Mouse (Mus musculus): Measurements from ENCODE around the gene Serf2.

The Serf2 gene

GRCm38 (mm10) chr2:121448739-121449535 is at the start of gene Serf2:
Gene Serf2, plus strand, starts transcription at chr2:121449195.
- DNase-seq (ENCODE audit: low spot score) = peak; percentile 100

- DNase-seq (ENCODE audit: low spot score) = no peak
These were observed 45.7 kb upstream of the Serf2 start for GRCm38 (mm10) chr2:121403296-121403695.

DNA sequence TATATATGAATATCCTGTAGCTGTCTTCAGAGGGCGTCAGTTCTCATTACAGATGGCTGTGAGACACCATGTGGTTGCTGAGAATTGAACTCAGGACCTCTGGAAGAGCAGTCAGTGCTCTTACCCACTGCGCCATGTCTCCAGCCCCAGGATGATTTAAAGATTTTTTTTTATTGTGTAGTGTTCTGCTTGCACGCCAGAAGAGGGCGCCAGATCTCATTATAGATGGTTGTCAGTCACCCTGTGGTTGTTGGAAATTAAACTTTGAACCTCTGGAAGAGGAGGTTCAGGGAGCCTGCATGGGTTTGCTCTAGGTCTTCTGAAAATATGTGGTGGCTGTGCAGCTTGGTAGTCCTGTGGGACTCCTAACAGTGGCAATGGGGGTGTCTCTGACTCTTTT is 40.8 kb upstream of the Serf2 start:
- peak; percentile 14 for DNase-seq (ENCODE audit: low spot score)

GRCm38 (mm10) chr2:121412843-121413386 is 36.1 kb upstream of the Serf2 start:
- peak; percentile 6 for DNase-seq (ENCODE audit: low spot score)

DNA sequence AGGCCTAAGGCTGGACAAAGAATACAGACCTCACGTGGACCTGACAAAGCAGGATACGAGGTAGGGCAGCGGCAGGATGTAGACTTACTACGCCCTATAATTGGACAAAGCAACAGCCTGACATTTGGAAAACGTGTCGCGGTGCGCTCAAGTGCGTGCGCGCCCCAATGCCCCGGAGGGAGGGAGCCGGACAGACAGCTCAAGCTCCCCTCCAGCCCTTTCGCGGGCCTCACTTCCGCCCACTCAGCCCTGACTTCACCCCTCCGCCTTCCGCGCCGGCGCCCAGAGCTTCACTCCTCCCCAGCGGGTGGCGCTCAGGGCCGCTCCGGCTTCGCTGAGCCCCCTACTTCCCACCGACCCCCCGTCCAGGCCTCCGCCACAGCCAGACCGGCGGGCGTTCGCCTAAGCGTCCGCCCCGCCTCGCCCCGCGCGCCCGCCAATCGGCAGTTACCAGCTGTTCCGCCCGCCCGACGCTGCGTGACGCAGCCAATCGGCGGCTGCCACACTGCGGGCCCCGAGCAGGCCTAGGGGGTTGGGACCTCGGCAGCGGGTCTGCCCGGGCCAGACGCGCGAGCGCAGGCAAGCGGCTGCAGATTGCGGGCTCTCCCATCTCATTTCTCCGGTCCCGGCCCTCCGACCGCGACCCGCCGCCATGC is 35.5 kb upstream of the Serf2 start, which contains the start of the genes Pdia3 and Catsper2:
Gene Pdia3 (plus strand): TSS at position 389 of the 656 bp plus-strand sequence.
Gene Catsper2 (minus strand): TSS at position 406 of the 656 bp plus-strand sequence.
- peak; percentile 96 for DNase-seq (ENCODE audit: low spot score)

DNA sequence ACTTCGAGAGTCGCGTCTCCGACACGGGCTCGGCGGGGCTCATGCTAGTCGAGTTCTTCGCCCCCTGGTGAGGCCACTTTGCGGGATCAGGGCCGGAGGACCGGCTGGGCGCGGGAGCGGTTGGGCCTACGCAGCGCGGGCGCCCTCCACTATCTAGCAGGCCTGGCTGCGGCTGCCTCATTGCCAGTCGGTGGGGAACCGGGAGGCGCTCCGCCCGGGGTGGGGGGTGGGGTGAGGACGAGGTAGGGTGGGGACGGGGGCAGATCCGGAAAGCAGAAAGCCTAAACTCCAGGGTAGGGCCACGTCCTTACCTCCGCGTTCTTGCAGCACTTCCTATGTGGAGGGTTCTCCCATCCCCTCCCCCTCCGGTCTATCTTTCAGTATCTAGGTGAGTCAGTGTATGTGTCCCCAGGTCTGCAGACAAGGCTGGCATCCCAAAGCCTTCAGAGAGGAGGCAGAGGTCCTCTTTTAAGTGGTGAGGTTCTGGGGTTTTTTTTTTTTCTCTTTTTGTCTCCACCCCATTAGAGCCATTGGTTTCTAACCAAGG is 34.8 kb upstream of the Serf2 start:
- peak; percentile 54 for DNase-seq (ENCODE audit: low spot score)

- no peak for DNase-seq (ENCODE audit: low spot score)
These were observed 33.9 kb upstream of the Serf2 start for GRCm38 (mm10) chr2:121415103-121415502.

DNA sequence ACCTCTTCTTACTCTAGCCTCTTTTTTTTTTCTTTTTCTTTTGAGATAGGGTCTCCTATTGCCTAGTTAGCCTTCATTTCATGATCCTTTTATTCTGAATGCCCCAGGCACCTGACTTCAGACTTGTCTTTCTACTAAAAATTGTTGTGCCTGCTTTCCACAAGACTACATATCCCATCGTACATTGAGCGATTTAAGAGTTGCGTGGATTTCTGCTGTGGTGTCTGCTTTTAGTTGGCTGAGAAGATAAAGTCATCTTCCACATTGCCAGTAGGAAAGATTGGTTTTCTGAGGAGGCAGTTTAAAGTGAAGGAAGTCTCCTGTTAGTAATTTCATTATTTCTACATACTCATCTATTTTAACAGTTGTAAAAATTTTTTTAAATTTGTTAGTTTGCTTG is 33.4 kb upstream of the Serf2 start:
- DNase-seq (ENCODE audit: low spot score) = no peak

- DNase-seq (ENCODE audit: low spot score) = no peak
These were observed 32.6 kb upstream of the Serf2 start for GRCm38 (mm10) chr2:121416356-121416755.

GRCm38 (mm10) chr2:121418476-121418875 is 30.5 kb upstream of the Serf2 start:
- DNase-seq (ENCODE audit: low spot score) = no peak

- no peak for DNase-seq (ENCODE audit: low spot score)
These were observed 25.8 kb upstream of the Serf2 start for GRCm38 (mm10) chr2:121423166-121423565.

GRCm38 (mm10) chr2:121425890-121426289 is 23.1 kb upstream of the Serf2 start:
- DNase-seq (ENCODE audit: low spot score) = no peak

DNA sequence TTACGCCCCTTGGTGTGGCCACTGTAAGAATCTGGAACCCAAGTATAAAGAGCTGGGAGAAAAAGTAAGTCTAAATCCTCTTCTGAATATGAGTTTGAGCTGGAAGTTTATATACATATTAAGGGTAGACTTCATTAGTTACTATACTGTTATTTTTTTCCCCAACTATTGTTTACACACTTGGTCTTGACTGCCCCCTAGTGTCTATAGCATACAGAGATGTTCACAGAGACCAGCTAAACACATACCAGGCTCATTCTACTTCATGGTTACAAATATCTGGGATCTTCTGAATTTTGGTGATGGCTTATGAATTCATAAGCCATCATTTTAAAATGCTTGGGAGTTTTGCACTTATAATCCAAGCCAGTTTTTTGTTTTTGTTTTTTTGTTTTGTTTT is 14.1 kb upstream of the Serf2 start:
- DNase-seq (ENCODE audit: low spot score) = no peak

DNA sequence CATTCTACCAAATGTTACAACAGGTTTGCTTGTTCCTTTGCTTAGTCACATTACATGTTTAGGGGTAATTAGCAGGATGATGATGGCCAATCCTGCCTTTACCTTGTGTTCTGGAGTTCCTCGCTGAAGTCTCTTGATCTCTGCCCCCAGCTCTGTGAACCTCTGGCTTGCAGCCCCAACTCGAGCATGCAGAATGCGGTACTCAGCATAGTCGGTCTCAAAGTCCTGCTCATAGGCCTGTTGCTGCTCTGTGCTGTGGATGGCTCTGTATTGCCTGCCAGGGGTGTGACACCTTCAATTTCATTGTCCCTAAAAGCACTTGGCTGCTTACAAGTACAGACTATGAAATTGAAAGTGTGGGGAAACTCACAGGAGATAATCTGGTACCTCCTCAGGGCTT is 9.2 kb upstream of the Serf2 start:
- no peak for DNase-seq (ENCODE audit: low spot score)

GRCm38 (mm10) chr2:121440834-121441605 is 8.0 kb upstream of the Serf2 start:
- no peak for DNase-seq (ENCODE audit: low spot score)

- DNase-seq (ENCODE audit: low spot score) = no peak
These were observed 7.2 kb upstream of the Serf2 start for GRCm38 (mm10) chr2:121441800-121442199.

DNA sequence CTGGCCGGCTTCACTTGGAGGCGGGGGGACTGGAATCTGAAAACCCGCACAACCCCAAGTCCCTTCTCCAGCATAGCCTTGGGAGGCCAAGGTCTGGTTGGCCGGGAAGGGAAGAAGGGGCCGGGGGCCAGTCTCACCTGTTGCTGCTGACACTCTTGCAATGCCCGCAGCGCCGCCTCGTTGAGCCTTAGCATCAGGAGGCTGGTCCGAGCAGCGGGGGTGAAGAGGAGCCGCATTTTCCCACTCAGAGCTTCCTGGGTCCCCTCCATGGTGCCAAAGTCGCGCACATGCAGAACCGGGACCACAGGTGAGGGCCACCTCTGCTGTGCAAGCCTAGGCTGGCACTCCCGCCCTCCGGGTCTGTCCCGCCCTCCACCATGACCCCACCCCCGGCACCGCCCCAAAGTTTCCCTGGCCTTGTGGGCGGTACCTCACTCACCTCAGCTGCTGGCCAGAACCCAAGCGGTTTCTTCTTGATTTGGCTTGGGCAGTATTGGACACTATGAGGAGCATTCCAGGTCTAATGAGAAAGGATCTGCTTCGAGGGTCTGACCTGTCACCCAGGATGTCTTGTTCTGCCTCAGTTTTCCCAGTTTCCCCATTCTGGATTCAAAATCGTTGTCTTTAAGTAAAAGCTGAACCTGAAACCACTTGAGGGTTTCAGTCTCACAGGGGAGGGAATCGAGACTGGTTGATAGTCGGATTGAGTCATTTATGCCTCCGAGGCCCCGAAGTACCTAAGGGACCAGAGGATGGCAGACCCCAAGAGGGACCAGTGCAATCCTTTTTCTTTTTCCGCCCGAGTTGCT is 6.5 kb upstream of the Serf2 start:
- peak; percentile 83 for DNase-seq (ENCODE audit: low spot score)

DNA sequence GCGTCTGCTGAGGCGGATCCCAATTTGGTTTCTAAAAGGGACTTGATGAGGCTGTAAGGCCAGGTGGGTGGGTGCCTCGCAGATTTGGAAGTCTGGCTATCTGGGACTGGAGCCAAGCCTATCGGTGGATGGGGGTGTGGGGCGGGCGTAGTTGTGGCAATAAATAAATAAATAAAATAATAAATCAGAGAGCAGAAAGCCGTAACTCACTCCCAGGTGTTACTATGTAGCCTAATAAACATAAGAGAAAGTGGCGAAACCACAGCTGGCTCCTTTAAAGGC is 6.0 kb upstream of the Serf2 start:
- no peak for DNase-seq (ENCODE audit: low spot score)

- DNase-seq (ENCODE audit: low spot score) = no peak
These were observed 4.8 kb upstream of the Serf2 start, which contains the start of gene Ell3 for GRCm38 (mm10) chr2:121444178-121444577. Gene Ell3, minus strand, starts transcription at chr2:121444278.

- DNase-seq (ENCODE audit: low spot score) = no peak
These were observed 3.9 kb upstream of the Serf2 start for GRCm38 (mm10) chr2:121445117-121445516.

- no peak for DNase-seq (ENCODE audit: low spot score)
These were observed 2.5 kb upstream of the Serf2 start for GRCm38 (mm10) chr2:121446506-121446905.
